Mouse (Mus musculus) T-helper 17 cell (primary cell): ENCODE data around the gene Cpne7.

Experiments
- in situ Hi-C, 2 experiments: fragments of 300-600 bp; cut with MboI, MseI; formaldehyde crosslinking; loops; 1 replicate in 1 of 2; 2 replicates in 1 of 2; pipeline ENCODE4 v1.15.1; 2025; ENCODE audit warnings: high pct_unique_total_duplicates in 2 of 2

Cpne7 gene

DNA sequence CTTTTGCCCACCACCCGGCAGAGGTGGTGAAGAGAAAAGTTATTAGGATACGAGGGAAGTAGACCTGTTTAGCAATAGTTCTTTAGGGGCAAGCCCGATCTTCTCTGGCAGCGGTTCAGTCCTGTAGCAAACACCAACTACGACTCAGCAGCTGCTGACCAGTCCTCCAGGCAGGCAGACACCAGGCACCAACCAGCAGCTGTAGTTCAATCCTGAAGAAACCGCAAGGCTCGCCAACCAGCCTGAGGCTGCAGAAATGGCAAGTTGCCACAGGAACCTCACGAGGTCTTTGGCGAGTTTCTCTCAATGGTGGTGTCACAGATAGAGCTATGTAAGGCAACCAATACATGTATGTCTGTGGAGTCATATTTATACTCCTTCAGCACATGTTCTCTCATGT lies 4.3 kb upstream of the Cpne7 start:
- in situ Hi-C loops = loop anchor here (5.0 to 25.0 kb wide), 2 partner anchors 89 to 499 kb away; no protein-coding TSS in a partner anchor

DNA sequence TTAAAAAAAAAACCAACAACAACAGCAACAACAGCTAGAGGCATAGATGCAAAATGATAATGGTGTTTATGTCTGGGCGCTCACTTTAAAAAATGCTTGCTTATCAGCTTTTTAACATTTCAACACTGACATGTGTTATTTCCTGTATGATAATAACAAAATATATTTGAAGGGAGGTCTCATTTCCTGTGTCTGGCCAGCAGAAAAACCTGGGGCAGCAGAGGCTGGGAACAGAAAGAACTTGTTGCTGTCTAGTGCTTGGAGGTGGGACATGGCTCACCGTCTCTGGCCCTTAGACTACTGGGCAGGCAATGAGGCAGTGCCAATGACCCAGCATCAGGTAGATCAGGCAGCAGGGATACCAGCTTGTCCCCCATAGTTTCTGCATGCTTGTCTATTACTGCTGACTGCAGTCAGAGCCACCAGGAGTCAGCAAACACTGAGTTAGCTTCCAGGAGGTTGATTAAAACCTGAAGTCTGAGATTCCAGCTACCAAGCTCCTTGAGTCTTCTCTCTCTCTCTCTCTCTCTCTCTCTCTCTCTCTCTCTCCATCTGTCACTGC lies 3.2 kb upstream of the Cpne7 start:
- in situ Hi-C loops = loop anchor here (5.0 to 25.0 kb wide), 2 partner anchors 88 to 498 kb away; no protein-coding TSS in a partner anchor

DNA sequence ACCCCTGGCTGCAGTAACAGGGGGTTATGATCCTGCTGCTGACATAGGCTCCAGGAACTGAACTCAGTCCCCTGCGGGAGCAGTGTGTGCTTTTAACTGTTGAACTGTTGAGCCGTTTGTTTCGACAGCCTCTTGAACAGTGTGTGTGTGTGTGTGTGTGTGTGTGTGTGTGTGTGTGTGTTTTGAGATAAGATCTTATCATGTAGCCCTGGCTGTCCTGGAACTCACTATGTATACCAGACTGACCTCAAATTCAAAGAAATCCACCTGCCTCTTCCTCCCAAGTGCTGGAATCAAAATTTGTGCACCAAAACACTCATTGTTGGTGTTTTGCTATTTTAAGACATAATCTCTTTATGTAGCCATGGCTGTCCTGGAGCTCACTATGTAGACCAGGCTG lies 2.5 kb upstream of the Cpne7 start:
- in situ Hi-C loops = loop anchor here (5.0 to 25.0 kb wide), 2 partner anchors 88 to 498 kb away; no protein-coding TSS in a partner anchor

DNA sequence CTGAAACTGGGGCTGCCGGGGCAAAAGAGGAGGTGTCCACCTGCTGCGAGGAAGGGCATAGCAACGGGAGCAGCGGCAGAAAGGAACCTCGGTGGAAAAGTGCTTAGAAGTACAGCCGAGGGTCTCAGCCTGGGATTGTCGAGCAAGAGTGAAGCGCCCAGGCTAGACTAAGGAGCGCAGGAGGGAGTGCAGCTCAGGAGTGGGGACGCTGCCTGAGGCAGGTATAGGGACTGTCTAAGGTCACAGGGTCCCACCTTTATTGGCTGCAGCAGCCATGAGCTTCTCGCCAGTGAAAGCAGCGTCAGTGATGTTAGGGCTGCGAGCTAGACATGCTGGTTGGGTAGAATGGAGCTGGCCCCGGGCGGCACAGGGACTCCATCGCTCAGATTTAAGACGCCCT lies 570 bp downstream of the Cpne7 start:
- in situ Hi-C loops = loop anchor here (25.0 kb wide), 1 partner anchor 495 kb away; no protein-coding TSS in a partner anchor

DNA sequence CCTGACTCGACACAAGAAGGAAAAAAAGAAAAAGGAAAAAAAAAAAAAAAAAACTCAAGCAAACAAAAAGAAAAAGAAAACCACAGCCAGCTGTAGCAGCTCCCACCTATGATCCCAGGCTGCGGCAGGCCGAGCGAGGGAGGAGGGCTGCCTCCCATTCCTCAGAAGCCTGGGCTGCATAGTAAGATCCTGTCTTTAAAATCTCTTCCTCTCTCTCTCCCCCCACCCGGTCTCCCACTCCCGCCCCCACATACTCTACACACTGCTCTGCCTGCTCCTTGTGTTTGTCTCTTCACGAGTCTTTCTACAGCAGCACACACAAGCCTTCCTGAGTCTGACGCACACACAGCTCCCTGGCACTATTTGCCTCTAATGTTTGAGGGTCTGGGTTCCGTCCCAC lies 4.9 kb downstream of the Cpne7 start:
- in situ Hi-C loops = loop anchor here (10.0 to 25.0 kb wide), 2 partner anchors 63 to 490 kb away; partner anchors contain the start of gene Dpep1 (in 1 of the 2)

DNA sequence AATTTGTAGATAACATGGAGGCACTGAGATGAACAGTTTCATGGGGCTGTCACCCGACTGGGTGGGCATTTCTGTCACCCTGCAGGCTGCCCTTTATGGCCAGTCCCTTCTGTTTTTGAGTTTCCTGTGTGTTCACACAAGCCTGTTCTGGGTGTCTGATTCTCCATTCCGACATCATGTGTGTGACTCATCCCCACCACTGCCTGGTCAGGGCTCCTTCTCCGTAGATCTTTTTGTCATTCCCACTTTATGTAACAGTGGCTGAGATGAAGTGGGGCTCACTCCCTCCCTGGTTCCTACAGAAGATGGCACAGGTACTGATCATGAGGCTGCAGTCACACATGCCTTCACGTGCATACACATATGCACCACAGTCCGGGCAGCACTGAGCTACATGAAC lies 5.5 kb downstream of the Cpne7 start:
- in situ Hi-C loops = loop anchor here (10.0 to 25.0 kb wide), 2 partner anchors 62 to 490 kb away; partner anchors contain the start of gene Dpep1 (in 1 of the 2)

DNA sequence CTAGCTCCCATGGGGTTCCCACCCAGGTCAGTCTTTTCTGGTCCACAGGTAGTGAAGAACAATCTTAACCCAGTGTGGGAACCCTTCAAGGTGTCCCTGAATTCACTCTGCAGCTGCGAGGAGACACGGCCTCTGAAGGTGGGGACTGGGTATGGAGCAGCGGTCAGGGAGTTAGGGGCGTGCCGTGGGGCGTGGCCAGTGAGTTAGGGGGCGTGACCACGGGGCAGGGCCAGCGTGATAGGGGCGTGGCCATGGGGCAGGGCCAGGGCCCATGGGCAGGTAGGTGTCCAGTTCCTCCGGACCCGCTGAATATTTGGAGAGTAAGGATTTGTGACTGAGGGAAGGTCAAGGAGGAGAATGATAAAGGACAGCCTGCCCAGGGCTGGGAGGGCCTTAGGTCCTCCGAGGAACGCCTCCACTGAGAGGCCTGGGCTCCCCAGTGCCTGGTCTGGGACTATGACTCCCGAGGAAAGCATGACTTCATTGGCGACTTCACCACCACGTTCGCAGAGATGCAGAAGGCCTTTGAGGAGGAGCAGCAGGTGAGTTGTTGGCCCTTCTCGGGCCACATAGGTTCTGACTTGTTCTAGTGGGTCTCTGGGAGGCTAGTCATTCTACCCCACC lies 9.1 kb downstream of the Cpne7 start:
- in situ Hi-C loops = loop anchor here in 1 of 2 experiments (10.0 kb wide), 1 partner anchor 58 kb away; the partner anchor contains the start of gene Dpep1

DNA sequence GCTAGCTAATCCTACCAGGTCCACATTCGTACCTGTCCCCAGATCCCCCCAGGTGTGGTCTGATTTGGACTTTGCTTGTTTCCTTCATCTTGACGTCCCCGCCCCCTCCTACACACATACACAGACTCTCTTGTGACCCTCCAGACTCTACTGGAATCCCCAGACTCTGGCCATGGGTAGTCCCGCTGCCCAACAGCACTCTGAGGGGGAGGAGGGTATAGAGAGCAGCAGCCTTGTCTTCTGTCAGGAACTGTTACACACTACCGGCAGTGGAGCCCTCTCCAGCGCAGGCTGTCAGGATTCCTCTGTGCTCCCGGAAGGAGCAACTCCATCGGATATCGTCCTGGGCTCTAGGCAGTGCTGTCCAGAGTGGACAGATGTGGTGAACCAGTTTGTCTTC lies 13.9 kb downstream of the Cpne7 start:
- in situ Hi-C loops = no loop called here

DNA sequence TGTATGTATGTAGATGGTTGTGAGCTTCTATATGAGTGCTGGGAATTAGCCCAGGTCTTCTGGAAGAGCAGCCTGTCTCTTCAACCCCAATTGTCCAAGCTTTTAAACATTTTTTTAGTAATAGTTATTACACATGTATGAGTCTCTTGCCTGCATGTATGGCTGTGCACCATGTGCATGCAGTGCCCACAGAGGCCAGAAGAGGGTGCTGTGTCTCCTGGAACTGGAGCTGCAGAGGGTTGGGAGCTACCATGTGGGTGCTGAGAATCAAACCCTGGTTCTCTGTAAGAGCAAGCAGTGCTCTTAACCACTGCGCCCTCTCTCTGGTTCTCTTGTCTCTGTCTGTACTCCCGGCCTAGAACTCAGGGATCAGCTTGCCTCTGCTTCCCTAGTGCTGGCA lies 15.8 kb downstream of the Cpne7 start:
- in situ Hi-C loops = no loop called here

DNA sequence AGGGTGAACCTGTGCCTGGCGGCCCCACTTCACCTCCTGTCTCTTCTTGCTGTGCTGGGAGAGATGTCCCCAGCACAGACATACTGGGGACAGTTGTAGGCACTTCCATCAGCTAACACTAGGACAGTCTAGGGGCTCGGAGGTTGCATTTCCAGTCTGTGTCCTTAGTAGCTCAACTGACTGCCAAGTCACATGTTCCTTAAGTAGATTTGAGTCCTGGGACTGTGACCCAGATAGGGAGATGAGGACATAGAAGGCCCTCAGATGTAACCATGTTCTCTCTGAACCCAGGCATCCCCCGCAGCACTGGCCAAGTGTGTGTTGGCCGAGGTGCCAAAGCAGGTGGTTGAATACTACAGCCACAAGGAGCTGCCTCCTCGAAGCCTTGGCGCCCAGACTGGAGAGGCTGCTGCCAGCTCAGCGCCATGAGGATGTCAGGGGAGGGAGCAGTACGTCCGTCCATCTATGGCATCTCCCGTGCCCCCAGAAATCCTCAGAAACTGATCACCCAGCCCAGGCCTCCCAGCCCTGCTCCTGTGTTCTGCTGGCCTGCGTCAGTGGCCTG lies 17.1 kb downstream of the Cpne7 start:
- in situ Hi-C loops = no loop called here

DNA sequence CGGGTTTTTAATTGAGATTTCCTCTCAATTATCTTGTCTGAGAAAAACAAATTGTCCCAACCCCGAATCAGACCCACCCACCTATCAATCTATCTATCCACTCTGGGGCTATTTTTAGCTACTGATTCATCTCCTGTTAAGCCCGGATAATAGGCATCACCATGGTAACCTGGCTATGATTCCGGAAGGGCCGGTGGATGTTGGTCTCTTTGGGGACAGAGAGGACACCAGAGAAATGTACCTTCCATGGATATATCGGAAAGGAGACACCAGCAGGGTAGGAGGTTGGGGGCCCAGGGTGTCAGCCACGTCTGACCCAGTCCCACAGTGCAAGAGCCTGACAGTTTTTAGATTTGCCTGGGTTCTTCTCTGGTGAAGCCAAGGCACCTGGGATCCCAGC lies 18.2 kb downstream of the Cpne7 start:
- in situ Hi-C loops = no loop called here

DNA sequence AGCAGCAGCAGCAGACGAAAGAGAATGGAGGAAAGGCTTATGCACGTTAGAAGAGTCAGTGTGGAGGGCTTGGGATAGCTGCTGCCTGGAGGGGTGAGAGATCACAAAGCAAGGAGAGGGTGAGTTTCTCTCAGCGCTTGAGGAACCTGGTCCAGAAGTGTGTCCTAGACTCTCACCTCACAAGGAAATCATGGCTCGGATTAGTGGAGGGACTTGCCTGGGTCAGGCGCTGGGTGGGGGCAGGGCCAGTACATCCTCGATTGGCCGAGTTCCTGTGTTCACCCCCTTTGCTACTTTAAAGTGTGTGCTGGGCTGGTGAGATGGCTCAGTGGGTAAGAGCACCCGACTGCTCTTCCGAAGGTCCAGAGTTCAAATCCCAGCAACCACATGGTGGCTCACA lies 18.6 kb downstream of the Cpne7 start:
- in situ Hi-C loops = no loop called here

DNA sequence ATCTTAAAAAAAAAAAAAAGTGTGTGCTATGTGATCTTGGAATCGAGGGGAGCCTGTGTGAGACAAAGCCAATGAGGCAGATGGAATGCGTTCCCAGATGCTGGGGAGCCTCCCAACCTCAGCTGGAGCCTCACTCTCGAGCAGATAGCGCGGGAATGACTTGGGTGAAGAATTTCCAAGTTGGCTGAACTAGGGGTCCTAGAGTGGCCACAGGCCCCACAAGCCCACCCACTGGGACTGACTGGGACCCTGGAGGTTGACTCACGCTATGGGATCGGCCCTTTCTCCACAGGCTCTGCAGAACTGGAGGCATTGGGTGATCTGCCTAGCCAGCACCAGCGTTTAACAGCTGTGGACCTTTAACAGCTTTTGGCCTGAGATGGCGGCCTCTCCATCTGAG lies 19.1 kb downstream of the Cpne7 start:
- in situ Hi-C loops = no loop called here

DNA sequence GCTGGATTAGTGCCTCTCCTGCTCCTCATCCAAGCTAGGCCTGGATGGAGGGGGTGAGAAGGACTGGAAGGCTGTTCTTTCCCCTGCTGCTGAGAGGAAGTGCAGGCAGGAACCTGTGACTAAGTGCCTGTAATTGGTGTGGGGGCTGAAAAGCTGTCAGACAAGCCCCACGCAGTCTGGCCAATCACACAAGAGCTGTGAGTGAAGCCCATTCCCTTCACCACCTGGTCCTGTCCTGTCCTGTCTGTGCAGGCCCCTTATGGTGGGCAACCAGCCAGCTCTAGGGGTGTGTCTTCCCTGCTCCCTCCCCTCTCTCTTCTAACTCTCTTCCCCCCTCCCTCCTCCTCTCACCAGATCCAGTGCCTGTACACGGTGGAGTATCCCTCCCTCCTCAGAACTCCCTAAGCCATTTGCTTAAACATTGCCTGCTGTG lies 20.5 kb downstream of the Cpne7 start:
- in situ Hi-C loops = no loop called here

DNA sequence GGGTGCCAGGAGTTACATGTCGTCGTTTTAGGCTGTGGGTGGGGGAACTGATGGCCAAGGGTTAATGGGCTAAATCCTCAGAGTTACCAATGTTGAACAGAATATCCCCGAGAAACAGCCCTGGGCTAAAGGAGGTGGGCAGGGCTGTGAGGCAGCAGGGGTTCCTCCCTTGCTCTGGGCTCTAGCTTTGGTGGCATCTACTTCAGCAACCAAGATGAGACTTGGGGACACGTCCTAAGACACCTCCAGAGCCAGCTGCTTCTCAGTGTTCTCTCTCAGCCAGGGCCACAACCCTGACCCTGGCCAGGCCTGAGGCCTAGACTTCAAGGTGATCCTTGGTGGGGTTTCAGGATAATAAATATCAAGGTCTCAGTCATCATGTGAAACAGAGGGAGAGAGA lies 21.6 kb downstream of the Cpne7 start:
- in situ Hi-C loops = no loop called here

DNA sequence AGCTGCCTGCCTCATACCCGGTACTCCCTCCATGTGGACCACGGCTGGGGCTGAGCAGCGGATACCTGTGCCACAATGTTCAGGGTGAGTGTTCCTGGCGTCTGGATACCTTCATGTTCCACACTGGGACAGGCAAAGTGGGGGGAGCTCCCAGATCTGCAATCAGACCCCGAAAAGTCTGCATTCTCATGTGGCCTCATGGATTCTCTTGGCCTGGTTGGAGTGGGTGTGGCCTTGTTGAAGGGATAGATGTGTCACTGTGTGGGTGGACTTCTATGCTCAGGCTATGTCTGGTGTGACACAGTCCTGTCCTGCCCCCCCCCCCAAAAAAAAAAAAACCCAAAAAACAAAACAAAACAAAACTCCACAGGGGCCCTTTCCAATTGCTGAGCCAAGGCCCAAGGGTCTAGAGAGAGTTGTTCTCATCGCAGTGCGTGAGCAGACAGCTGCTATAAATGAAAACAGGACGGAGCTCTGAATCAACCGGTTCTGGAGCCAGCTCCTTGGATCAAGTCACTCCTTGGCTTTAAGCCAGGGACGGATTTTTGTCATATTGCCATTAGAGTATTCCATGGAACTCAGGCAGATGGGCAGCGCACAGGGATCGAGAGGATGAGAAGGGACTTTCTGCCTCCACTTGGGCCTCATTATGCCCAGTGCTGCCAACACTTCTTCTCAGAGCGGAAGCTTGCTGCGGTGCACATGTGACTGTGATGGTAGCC lies 24.7 kb downstream of the Cpne7 start:
- in situ Hi-C loops = loop anchor here in 1 of 2 experiments (5.0 kb wide), 1 partner anchor 45 kb away; the partner anchor contains the start of gene Dpep1

DNA sequence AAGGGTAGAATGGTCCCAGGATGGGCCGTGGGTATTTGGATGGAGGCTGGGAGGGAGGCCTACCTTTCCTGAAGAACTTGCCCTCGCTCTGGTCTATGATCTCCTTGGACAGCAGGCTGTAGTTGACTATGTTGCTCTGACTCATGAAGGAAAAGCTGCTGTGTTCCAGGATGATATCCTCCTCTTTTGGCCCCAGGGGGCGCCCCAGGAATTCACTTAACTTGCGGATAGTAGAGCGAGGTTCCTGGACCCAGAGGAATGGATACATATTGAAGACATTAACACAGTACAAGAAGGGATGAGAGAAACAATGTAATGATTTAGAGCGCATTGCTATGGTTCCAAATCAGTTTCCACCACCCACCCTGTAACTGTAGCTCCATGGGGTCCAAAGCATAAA lies 28.1 kb downstream of the Cpne7 start:
- in situ Hi-C loops = loop anchor here in 1 of 2 experiments (5.0 kb wide), 1 partner anchor 47 kb away; no protein-coding TSS in a partner anchor

DNA sequence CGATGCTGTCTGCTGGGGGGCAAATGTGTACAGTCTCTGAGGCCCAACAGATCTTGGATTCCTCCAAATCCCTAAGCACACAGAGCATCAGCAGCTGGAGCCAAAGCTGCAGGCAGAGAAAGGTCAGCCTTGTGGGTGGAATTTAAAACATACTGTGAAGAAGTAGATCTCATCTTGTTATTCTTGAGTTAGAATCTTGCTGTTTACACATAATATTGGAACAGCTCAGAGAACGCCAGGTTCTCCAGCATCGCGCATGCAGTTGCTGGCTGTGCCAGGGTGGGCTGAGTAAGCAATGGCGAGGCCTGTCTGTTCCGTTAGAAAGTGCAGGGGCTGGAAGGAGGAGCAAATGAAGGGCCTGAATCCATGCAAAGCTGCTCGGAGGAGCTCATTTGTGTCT lies 29.2 kb downstream of the Cpne7 start:
- in situ Hi-C loops = loop anchor here in 1 of 2 experiments (5.0 kb wide), 1 partner anchor 46 kb away; no protein-coding TSS in a partner anchor

DNA sequence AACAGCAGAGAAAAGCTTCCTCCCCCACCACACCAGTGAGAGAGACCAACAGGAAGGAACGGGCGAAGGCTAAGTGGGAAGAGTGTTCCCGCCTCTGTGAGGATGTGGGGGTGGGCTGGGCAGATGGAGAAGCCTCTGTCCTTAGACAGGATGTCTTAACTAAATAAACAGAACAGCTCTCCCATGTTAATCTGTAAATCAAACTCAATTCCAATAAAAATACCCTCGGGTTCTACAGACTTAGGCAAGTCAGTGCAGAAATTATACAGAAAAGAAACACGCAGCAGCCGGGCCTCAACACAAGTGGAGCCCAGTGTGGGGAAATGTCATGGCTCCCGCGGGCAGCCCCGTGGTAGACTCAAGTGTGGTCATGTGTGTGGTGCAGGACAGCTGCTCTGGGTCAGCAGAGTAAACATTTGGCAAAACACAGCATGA lies 33.6 kb downstream of the Cpne7 start:
- in situ Hi-C loops = no loop called here

DNA sequence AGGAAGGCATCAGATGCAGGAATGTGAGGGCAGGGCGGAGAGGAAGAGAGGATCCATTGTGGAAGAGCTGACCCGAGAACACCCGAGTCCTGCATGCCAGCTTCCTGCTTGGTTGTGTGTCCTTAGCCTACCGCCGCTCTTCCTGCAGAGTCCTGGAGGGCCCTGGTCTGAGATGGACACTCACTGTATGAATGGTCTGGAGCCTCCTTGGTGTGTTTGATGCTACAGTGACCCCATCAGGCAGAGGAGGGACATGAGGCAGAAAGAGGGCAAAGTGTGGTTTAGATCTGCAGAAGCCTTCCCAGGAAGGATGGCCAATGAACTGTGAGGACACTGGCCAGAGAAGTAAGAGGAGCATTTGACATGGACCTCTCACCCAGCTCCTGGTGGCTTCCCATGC lies 38.0 kb downstream of the Cpne7 start:
- in situ Hi-C loops = no loop called here

DNA sequence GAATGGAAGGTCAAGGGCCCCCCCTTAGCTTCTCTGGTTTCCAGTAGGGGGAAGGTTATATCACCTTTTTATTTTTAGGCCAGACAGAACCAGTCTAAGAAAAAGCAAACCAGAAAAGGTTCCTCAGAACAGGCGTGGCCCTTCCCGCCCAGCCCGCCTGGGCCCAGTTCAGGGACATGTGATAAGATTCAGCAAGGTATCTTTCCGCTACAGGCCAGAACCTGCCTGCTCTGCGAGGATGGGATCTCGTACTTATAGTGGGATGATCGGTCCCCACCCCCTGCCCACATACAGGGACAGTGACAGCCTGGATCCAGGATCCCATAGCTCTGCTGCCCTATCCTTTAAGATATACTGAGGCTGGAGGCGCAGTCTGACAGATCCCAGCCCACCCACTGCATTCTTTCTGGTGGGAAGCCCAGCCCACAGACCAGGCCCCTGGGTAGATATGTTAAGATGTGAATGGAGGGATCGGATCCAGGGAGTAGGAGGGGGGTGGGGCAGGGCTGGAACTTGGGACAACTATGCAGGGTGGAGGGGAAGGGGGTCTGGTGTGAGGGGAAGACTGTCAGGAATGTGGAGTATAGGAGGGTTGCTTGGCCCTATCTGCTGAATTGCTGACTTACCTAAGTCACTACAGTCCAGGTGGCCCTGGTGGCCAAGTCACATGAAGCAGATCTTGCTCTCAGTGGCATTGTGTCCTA lies 39.0 kb downstream of the Cpne7 start:
- in situ Hi-C loops = no loop called here
